Mouse (Mus musculus): ENCODE measurements at regions not wholly inside any gene's neighbourhood (a gene's known extent, or its start where the extent isn't known, plus 50 kb on each side); places are given as distances from the start of the nearest gene placed in this dataset.

DNA sequence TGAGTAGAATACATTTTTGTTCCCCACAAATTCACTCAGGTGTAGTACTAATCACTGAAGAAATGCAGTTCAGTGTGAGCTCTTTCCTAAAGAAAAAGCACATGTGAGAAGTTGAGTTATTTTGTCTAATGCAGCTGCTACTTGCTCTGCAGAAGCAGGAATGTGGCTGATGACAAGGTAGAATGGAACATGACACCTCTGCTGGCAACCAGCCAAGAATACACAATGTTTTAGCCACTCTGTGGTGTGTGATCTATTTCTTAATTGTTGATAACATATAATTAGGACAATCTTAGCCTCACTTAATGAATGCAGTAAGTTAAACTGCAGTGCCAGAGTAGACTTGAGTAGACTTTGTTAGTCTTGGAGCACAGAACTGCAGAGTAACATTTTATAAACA is 53.0 kb upstream of the Mef2c start:
- Histone ChIP-seq H3K27me3 (ENCODE audit: control insufficient read depth, insufficient read depth, low read length) (no peaks in the 10 kb centered on the region), H3K9me3 (ENCODE audit: control insufficient read depth, low read depth, low read length) (no peaks in the 10 kb centered on the region), H3K4me2 (replicated peaks; ENCODE audit: low read depth, low read length) (no peak overlapping the region), H3K4me1 (ENCODE audit: control insufficient read depth, insufficient read depth, low read length) (no peaks in the 10 kb centered on the region), H3K36me3 (ENCODE audit: control insufficient read depth, insufficient read depth, low read length) (no peaks in the 10 kb centered on the region), H3K9ac (replicated peaks; ENCODE audit: low read depth, low read length) (no peak overlapping the region), H3K4me3 (ENCODE audit: low read depth, low read length) (no peak overlapping the region), H3K27ac (ENCODE audit: low read length) (no peak overlapping the region)
- ATAC-seq (ENCODE audit: insufficient number of reproducible peaks, insufficient read depth, low FRiP score, low read depth): no peak

DNA sequence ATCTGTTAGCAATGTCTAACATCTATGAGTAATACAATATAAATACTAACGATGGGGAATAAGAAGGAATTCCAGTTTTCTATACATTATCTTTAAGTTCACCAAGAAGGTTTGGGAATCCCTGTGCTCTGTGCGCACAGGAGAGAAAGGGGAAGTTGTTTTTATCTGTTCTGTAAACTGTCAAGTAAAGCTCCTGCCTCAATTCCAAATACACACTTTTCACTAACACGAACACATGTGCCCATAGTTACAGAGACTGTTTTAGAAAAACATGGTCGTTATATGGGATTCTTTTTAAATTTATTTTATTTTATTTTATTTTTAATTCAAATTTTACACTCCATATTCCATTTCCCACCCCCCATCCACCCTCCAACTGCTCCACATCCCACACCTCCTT is 50.8 kb upstream of the Mef2c start:
- Histone ChIP-seq H3K9me3 (ENCODE audit: control insufficient read depth, low read depth, low read length) (no peaks in the 10 kb centered on the region), H3K36me3 (ENCODE audit: control insufficient read depth, insufficient read depth, low read length) (no peaks in the 10 kb centered on the region), H3K27me3 (ENCODE audit: control insufficient read depth, insufficient read depth, low read length) (no peaks in the 10 kb centered on the region), H3K4me3 (ENCODE audit: low read depth, low read length) (no peak overlapping the region), H3K4me2 (replicated peaks; ENCODE audit: low read depth, low read length) (no peak overlapping the region), H3K9ac (replicated peaks; ENCODE audit: low read depth, low read length) (no peak overlapping the region), H3K4me1 (ENCODE audit: control insufficient read depth, insufficient read depth, low read length) (no peaks in the 10 kb centered on the region), H3K27ac (ENCODE audit: low read length) (no peak overlapping the region)
- 76% methylated on average over 4 of the region's 4 CpGs for WGBS
- ATAC-seq (ENCODE audit: insufficient number of reproducible peaks, insufficient read depth, low FRiP score, low read depth): no peak
